9 mouse cellular contexts compared by ENCODE assay signal in the genomic region with DNA sequence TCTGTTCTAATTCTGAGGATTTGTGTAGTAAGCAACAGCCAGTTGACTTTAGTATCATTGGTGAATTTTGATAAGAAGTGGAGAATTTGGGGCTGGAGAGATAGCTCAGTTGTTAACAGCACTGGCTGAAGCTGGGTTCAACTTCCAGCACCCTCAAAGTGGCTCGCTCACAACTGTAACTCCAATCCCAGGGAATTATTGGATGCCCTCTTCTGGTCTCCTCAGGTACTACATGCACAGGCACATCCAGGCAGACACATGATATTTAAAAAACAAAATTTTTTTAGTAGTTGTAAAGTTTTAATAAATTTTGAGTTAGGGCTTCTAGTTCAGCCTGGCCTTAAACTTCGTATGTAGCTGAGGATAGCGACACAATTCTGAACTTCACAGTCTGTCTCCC. TPM values are rescaled to one million over a fixed set of nuclear protein-coding genes. Genes with fewer than 3 reads are reported as not detected.
DNase-seq lines count a peak whose midpoint lies in the region; ATAC-seq and TF ChIP-seq lines count a peak whose summit lies in the region.
"Had no signal": no experiment of that assay in that cellular context is flagged by ENCODE, and none has a peak within 500 bp of the region (broad histone marks: within the 10 kb centered on the region; RNA-seq: fewer than 3 reads in every experiment).

No protein-coding gene starts in this region.

- no peaks in the 10 kb centered on the region for H3K4me1 ChIP-seq in cortical plate, adult 2 months (ENCODE audit: control insufficient read depth, insufficient read depth, low read length)

- no peak overlapping the region for H3K27ac ChIP-seq in cortical plate, adult 2 months (ENCODE audit: insufficient read depth, low read length)
- H3K27ac ChIP-seq: macrophage had no signal

- peak; percentile 48; the same call in 1 of the 2 replicates for TF ChIP-seq CTCF in cortical plate, adult 2 months (IDR thresholded peaks at IDR 0.05; ENCODE audit: extremely low read depth, insufficient read depth, low read length)

- ATAC-seq in CD4-positive, CD25-positive, alpha-beta regulatory T cell, adult 4 months = peak; percentile 43
- ATAC-seq in inflammation-experienced regulatory T-cells, adult 6 months = peak; percentile 50
- ATAC-seq in megakaryocyte progenitor cell, adult 5-6 weeks (replicated peaks; ENCODE audit: poor library complexity) = peak; percentile 94

- H3K4me3 ChIP-seq in cortical plate, adult 2 months (ENCODE audit: insufficient read depth, low read length) = no peak overlapping the region

- TF ChIP-seq POLR2A in cortical plate, adult 2 months (IDR thresholded peaks at IDR 0.05; ENCODE audit: extremely low read depth, insufficient read depth, low read length) = no peak

- peak; percentile 56 for DNase-seq in layer of hippocampus, adult 11-12 months (ENCODE audit: low spot score)
- DNase-seq in layer of hippocampus, adult 9-10 months (ENCODE audit: low spot score) = no peak
- peak; percentile 82 for DNase-seq in NIH3T3 (ENCODE audit: low read depth)
- no peak for DNase-seq in natural killer cell, adult 2 months (ENCODE audit: low spot score in 2 of 2)

RNA-seq across cellular contexts. Expression of gene Hells, which starts 15.0 kb away (rescaled TPM):
- 10 to 100 TPM; 17.6 to 18.3 TPM for polyA plus RNA-seq in CD4-positive, CD25-positive, alpha-beta regulatory T cell, adult 4 months (2017; shearing (Covaris generic))
- polyA plus RNA-seq in cortical plate, adult 2 months (2012; rRNA removed) = 1.9 and 2.2 TPM in 2 replicates
- polyA plus RNA-seq in inflammation-experienced regulatory T-cells, adult 6 months (2017; shearing (Covaris generic)) = 10 to 100 TPM; 15.6 to 92.7 (median 18.5) TPM
- total RNA-seq in megakaryocyte progenitor cell, adult 5-6 weeks (2015) = 156 and 172 TPM in 2 replicates
- total RNA-seq in megakaryocyte progenitor cell, adult 5-6 weeks (2017) = 95.7 and 125 TPM in 2 replicates

Comparison
In these comparisons a context has a peak if more than half of its experiments do, and no peak if none do; other contexts are left out.
1. DNase-seq: peak in layer of hippocampus, adult 11-12 months (single experiment) and NIH3T3 (single experiment); none in layer of hippocampus, adult 9-10 months (single experiment) and natural killer cell, adult 2 months (0 of 2).
2. ATAC-seq: peak in every context shown above with its lines; median percentile 94 in megakaryocyte progenitor cell, adult 5-6 weeks; 50 in inflammation-experienced regulatory T-cells, adult 6 months; 43 in CD4-positive, CD25-positive, alpha-beta regulatory T cell, adult 4 months.